Mouse (Mus musculus): ENCODE data around the gene Cdc16.

DNA sequence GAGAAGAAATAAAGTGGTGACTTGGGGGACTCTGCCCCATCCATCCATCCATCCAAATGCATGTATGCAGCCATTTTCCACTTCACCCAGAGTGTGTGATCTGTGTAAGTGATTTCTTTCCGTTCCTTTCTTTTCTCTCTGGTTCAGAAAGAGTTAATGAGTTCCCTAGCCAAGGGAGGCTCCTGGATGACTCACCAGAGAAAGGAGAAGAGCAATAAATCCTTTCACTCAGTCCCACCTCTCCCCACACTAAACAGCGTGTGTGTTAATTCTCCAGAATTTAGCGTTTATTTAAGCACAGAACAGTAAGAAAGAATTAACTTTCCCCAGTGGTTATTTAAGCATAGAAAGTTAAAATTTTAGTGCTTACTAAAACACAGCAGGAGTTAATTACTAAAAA lies 9.8 kb upstream of the Cdc16 start:
- TF ChIP-seq CTCF (IDR thresholded peaks at IDR 0.05; ENCODE audit: low read depth) (no peak), EP300 (IDR thresholded peaks at IDR 0.05; ENCODE audit: low read depth) (no peak)
